9 mouse cellular contexts compared by ENCODE assay signal in the genomic region with DNA sequence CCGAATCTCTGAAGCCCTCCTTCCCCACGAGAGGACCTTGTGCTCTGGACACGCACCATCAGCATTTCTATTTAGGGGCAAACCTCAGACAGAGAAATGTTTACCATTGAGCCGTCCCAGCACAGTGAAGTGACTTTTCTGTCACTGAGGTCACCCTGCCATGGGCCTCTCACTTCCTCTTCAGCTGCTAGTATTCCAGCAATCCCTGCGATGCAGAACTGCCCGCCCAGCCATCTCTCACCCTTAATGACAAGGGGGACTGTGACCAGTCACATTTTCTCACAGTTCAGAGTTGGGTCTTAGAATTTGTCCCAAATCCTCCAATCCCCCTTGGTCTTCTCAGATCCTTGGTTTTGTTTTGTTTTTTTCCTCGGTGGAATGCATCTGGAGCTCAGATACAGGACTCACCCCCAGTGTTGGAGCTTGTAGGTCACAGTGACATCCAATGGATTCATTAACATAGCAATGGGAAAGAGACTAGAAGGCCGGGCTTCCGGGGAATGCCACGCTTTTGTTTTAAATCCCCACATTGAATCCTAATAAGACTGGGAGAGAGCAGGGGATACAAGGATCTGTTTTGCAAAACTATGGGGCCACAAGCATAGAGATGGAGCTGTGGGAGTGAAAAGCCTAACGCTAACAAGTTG. TPM values are rescaled to one million over a fixed set of nuclear protein-coding genes. Genes with fewer than 3 reads are reported as not detected.
DNase-seq lines count a peak whose midpoint lies in the region; ATAC-seq and TF ChIP-seq lines count a peak whose summit lies in the region.
"Had no signal": no experiment of that assay in that cellular context is flagged by ENCODE, and none has a peak within 500 bp of the region (broad histone marks: within the 10 kb centered on the region; RNA-seq: fewer than 3 reads in every experiment).

No protein-coding gene starts in this region.

- TF ChIP-seq EP300 in lung, postnatal 0 days (IDR thresholded peaks at IDR 0.05) = no peak

- H3K36me3 ChIP-seq in lung, postnatal 0 days (ENCODE audit: insufficient read depth, low read length) = no peaks in the 10 kb centered on the region
- H3K36me3 ChIP-seq in megakaryocyte, embryonic 14.5 days (replicated peaks; ENCODE audit: low read length) = no peaks in the 10 kb centered on the region
- H3K36me3 ChIP-seq: embryonic facial prominence, embryonic 15.5 days had no signal

- intact Hi-C loops in left cerebral cortex, postnatal 4 days (cut with DNase I) = no loop called here

- peak; percentile 62 for DNase-seq in lung, postnatal 0 days (ENCODE audit: low spot score)
- DNase-seq in lung, postnatal 25 days (ENCODE audit: low spot score) = no peak
- DNase-seq in embryo, embryonic 10.5 days (ENCODE audit: low spot score) = peak; percentile 78
- DNase-seq in urinary bladder, postnatal 4 days (ENCODE audit: low spot score in 2 of 2) = no peak
- DNase-seq in left cerebral cortex, postnatal 4 days = no peak
- no peak for DNase-seq in thymus, postnatal 4 days

- no peaks in the 10 kb centered on the region for H3K27me3 ChIP-seq in lung, postnatal 0 days (replicated peaks; ENCODE audit: insufficient read depth, low read length)
- H3K27me3 ChIP-seq in megakaryocyte, embryonic 14.5 days (replicated peaks) = no peaks in the 10 kb centered on the region
- H3K27me3 ChIP-seq: embryonic facial prominence, embryonic 15.5 days had no signal

- 23% methylated on average over 11 of the region's 11 CpGs for WGBS in lung, postnatal 0 days

- TF ChIP-seq CTCF in lung, postnatal 0 days (IDR thresholded peaks at IDR 0.05) = no peak

- H3K9ac ChIP-seq in lung, postnatal 0 days (replicated peaks; ENCODE audit: low read depth) = no peak overlapping the region
- H3K9ac ChIP-seq: embryonic facial prominence, embryonic 15.5 days had no signal

- H3K27ac ChIP-seq in lung, postnatal 0 days (ENCODE audit: low read length) = 0 out of 2 replicates have a peak overlapping the region, but pooled peaks have one; percentile 14
- H3K27ac ChIP-seq: embryonic facial prominence, embryonic 15.5 days had no signal

- H3K4me1 ChIP-seq in lung, postnatal 0 days (ENCODE audit: insufficient read depth, low read depth, low read length) = peaks cover 16% of the 10 kb centered on the region; the same call in 1 of the 2 replicates
- H3K4me1 ChIP-seq in megakaryocyte, embryonic 14.5 days = peaks cover 92% of the 10 kb centered on the region

- no peak overlapping the region for H3K4me2 ChIP-seq in lung, postnatal 0 days (replicated peaks; ENCODE audit: low read depth, low read length)
- H3K4me2 ChIP-seq: embryonic facial prominence, embryonic 15.5 days had no signal

- no peaks in the 10 kb centered on the region for H3K9me3 ChIP-seq in lung, postnatal 0 days (ENCODE audit: low read length)
- H3K9me3 ChIP-seq in megakaryocyte, embryonic 14.5 days = no peaks in the 10 kb centered on the region
- H3K9me3 ChIP-seq: embryonic facial prominence, embryonic 15.5 days had no signal

- ATAC-seq in lung, postnatal 0 days = peak; percentile 78
- ATAC-seq in hematopoietic stem cell, adult 5-6 weeks (replicated peaks in 1 of 2; ENCODE audit: insufficient read depth in 1 of 2, low FRiP score in 2 of 2, low TSS enrichment in 1 of 2, low read depth in 1 of 2, poor library complexity in 2 of 2, severe bottlenecking in 2 of 2) = peak; percentile 78 to 79

- no peak overlapping the region for H3K4me3 ChIP-seq in lung, postnatal 0 days (ENCODE audit: low read depth, low read length)
- H3K4me3 ChIP-seq in megakaryocyte, embryonic 14.5 days (replicated peaks) = peak overlapping the region; percentile 20
- H3K4me3 ChIP-seq: embryonic facial prominence, embryonic 15.5 days had no signal

RNA-seq across cellular contexts. Expression of gene Itga6, which starts 0.4 kb away (rescaled TPM):
- 78.2 and 79.1 TPM in 2 replicates for polyA plus RNA-seq in lung, postnatal 0 days (2015; fragmentation: Nextera tagmentation; extraction: Ambion mirVana)
- 84.7 and 89.4 TPM in 2 replicates for total RNA-seq in hematopoietic stem cell, adult 5-6 weeks (2017)
- polyA plus RNA-seq in megakaryocyte, embryonic 14.5 days (2012; ENCODE audit: insufficient read depth, low replicate concordance) = 75.0 and 110 TPM in 2 replicates
- 10 to 100 TPM; 27.3 to 32.0 TPM for total RNA-seq in left cerebral cortex, postnatal 4 days (2021)

Comparison
In these comparisons a context has a peak if more than half of its experiments do, and no peak if none do; other contexts are left out.
1. DNase-seq: peak in lung, postnatal 0 days (single experiment) and embryo, embryonic 10.5 days (single experiment); none in lung, postnatal 25 days (single experiment), urinary bladder, postnatal 4 days (0 of 2), left cerebral cortex, postnatal 4 days (single experiment) and thymus, postnatal 4 days (single experiment).